ENCODE assay signal across 1 mouse cellular context in genomic region chr8:71591017-71591416, GRCm38 (mm10).
TF ChIP-seq lines count a peak whose summit lies in the region.

No protein-coding gene starts in this region.

TF ChIP-seq in CH12.LX, 34 proteins besides CTCF, POLR2A, EP300 and RAD21 (continued from another document):
- TF ChIP-seq USF1 (IDR thresholded peaks at IDR 0.05; ENCODE audit: low read depth, low read length): no peak
